Mouse (Mus musculus) liver, embryonic 14.5 days (tissue): ENCODE measurements at regions not wholly inside any gene's neighbourhood (a gene's known extent, or its start where the extent isn't known, plus 50 kb on each side); places are given as distances from the start of the nearest gene placed in this dataset.

ENCODE experiments used
- CTCF ChIP-seq: IDR thresholded peaks from 2 replicates; pipeline ENCODE4 v1.5.1; 2016; ENCODE audit warnings: antibody characterized with exemption, low read depth, control low read depth
- EP300 ChIP-seq: IDR thresholded peaks from 2 replicates; pipeline ENCODE4 v1.6.1; 2016; ENCODE audit warnings: antibody characterized with exemption, low read depth

- TF ChIP-seq CTCF = peak; percentile 39
- TF ChIP-seq EP300 = no peak
These were observed 193.8 kb downstream of the Zfp36l1 start for GRCm38 (mm10) chr12:79918983-79919382.
